Mouse (Mus musculus): Measurements from ENCODE around the gene Kif17. TPM values are rescaled to one million over a fixed set of nuclear protein-coding genes. Genes with fewer than 3 reads are reported as not detected.

Gene Kif17
- polyA plus RNA-seq, 1 experiment from 2014 or later, result 1.3 TPM

DNA sequence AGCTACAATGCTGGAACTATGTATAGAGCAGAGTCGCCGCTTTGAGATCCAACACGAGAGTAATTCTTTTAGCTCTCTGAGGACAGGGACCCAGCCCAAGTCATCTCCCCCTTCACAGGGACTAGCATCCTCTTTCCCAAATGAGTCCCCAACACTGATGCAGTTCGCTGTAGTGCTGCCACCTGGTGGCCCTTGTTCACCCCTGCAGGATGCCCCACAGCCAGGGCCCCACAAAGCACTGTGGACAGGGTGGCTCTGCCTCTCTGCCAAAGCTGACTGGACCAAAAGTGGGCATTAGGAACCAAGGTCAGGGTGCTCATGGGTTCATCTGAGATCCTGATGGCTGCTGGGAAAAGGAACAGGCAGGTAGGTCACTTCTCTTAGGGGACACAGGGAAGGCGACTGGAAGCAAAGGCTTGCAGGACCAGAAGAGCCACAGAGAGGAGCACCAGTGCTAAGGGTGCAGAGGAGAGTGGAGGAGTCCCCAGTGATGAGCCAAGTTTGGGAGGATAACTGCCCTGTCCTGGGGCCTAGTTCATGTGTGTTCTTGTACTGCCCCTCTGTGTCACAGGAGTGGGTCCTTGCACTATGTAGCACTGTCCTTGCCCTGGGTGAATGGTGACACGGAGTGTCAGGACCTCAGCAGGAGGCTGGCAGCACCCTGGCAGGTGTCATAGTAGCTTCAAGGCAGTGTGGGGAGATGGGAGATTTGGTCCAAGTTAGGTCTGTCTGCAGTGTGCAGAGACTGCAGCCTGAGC, 68.5 kb downstream of the Kif17 start:
- Histone ChIP-seq H3K27me3 (replicated peaks; ENCODE audit: control insufficient read depth, insufficient read depth, low read length) (no peaks in the 10 kb centered on the region), H3K4me3 (ENCODE audit: low read length) (no peak overlapping the region), H3K9me3 (ENCODE audit: control insufficient read depth, low read length) (no peaks in the 10 kb centered on the region), H3K4me1 (ENCODE audit: control insufficient read depth, insufficient read depth, low read length) (peaks cover under 1% of the 10 kb centered on the region; the same call in 1 of the 2 replicates), H3K36me3 (ENCODE audit: control insufficient read depth, insufficient read depth, low read length) (peaks cover 5% of the 10 kb centered on the region), H3K27ac (ENCODE audit: low read length) (no peak overlapping the region), H3K9ac (ENCODE audit: low read depth, low read length) (no peak overlapping the region), H3K4me2 (ENCODE audit: low read depth, low read length) (no peak overlapping the region)
- WGBS, result 56% methylated on average over 6 of the region's 6 CpGs
- no peak; the same call in 1 of the 2 replicates for ATAC-seq

DNA sequence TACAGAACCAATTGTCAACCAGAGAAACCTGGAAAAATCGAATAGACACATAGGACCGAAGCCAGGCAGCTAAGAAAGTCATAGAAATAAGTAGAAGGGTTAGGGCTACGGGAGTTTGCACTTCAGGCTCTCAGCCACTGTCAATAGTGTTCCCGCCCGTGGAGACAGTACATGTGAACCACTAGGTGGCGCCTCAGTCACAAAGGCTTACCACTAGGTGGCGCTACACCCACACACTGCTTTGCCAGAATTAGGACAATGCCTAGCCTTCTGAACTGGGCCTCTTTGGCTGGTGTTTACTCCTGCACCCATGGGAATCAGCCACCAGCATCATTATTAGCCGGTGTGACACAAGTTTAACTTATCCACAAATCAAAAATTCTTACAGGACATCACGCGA, 69.3 kb downstream of the Kif17 start:
- Histone ChIP-seq H3K27ac (ENCODE audit: low read length) (no peak overlapping the region), H3K4me3 (ENCODE audit: low read length) (no peak overlapping the region), H3K4me1 (ENCODE audit: control insufficient read depth, insufficient read depth, low read length) (peaks cover 8% of the 10 kb centered on the region), H3K36me3 (ENCODE audit: control insufficient read depth, insufficient read depth, low read length) (peaks cover 5% of the 10 kb centered on the region), H3K27me3 (replicated peaks; ENCODE audit: control insufficient read depth, insufficient read depth, low read length) (no peaks in the 10 kb centered on the region), H3K9me3 (ENCODE audit: control insufficient read depth, low read length) (no peaks in the 10 kb centered on the region), H3K9ac (ENCODE audit: low read depth, low read length) (no peak overlapping the region), H3K4me2 (ENCODE audit: low read depth, low read length) (no peak overlapping the region)
- 37% methylated on average over 10 of the region's 10 CpGs for WGBS
- ATAC-seq, result peak; percentile 43

DNA sequence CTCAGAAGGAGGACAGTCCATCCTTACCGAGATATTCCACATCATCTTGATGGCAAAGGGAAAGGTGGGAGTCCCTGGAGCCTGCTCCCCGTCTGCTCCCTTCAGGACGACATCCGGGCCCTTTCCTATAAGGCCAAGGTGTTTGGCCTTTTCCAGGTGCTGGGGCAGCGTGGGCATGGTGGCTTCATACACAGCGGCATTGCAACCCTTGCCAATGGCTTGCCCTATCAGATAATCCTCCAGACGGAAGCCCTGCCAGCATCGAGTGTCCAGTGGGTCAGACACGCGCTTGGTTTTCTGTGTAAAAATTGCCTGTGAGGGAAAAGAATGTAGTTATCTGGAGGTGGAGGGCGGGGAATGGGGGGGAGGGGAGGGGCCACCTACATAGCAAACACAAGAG, 70.5 kb downstream of the Kif17 start:
- no peak overlapping the region for H3K27ac ChIP-seq (ENCODE audit: low read length)
- no peak for ATAC-seq
- peaks cover 13% of the 10 kb centered on the region for H3K4me1 ChIP-seq (ENCODE audit: control insufficient read depth, insufficient read depth, low read length)
- no peaks in the 10 kb centered on the region for H3K27me3 ChIP-seq (replicated peaks; ENCODE audit: control insufficient read depth, insufficient read depth, low read length)
- no peak overlapping the region for H3K4me2 ChIP-seq (ENCODE audit: low read depth, low read length)
- no peaks in the 10 kb centered on the region for H3K9me3 ChIP-seq (ENCODE audit: control insufficient read depth, low read length)
- WGBS, result 60% methylated on average over 11 of the region's 11 CpGs
- H3K9ac ChIP-seq (ENCODE audit: low read depth, low read length), result no peak overlapping the region
- no peak overlapping the region for H3K4me3 ChIP-seq (ENCODE audit: low read length)
- H3K36me3 ChIP-seq (ENCODE audit: control insufficient read depth, insufficient read depth, low read length), result peaks cover 5% of the 10 kb centered on the region

DNA sequence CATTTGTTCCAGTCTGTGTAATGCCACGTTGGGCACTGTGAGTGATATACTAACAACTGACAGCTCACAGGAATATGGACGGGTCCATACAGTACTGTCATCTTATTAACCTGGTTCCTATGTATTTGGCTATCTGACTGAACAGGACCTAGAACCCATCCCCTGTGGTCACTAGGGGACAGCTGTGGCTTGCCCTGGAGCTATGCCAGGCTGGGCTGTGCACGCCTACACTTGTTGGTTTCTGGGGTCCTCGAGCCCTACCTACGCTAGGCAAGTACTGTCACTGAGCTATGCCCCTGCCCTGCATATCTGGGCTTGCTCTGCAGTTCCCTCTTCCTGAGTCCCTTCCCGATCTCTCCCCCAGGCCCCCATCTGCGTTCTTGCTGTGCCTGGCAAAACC, 71.3 kb downstream of the Kif17 start:
- Histone ChIP-seq H3K4me1 (ENCODE audit: control insufficient read depth, insufficient read depth, low read length) (peaks cover 16% of the 10 kb centered on the region), H3K4me2 (ENCODE audit: low read depth, low read length) (no peak overlapping the region), H3K9ac (ENCODE audit: low read depth, low read length) (no peak overlapping the region), H3K36me3 (ENCODE audit: control insufficient read depth, insufficient read depth, low read length) (peaks cover 4% of the 10 kb centered on the region), H3K27ac (ENCODE audit: low read length) (no peak overlapping the region), H3K4me3 (ENCODE audit: low read length) (no peak overlapping the region), H3K9me3 (ENCODE audit: control insufficient read depth, low read length) (no peaks in the 10 kb centered on the region), H3K27me3 (replicated peaks; ENCODE audit: control insufficient read depth, insufficient read depth, low read length) (no peaks in the 10 kb centered on the region)
- 76% methylated on average over 7 of the region's 7 CpGs for WGBS
- ATAC-seq, result no peak

DNA sequence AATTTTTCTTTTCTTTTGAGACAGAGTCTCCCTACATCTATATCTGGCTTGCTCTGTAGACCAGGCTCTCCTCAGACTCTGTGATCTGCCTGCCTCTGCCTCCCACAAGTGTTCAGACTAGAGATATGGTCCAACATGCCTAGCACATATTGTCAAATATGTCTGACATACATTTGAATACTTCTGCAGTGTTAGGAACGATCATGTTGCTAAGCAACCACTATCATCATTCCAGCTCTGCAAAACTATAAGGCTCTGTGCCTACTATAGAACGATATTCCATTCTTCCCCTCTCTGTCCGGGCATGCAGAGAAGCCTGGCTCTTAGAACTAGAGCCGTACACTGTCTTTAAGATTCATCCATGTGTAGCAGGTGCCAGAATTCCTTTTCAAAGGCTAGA, 72.5 kb downstream of the Kif17 start:
- no peak overlapping the region for H3K27ac ChIP-seq (ENCODE audit: low read length)
- H3K27me3 ChIP-seq (replicated peaks; ENCODE audit: control insufficient read depth, insufficient read depth, low read length), result no peaks in the 10 kb centered on the region
- 63% methylated on average over 4 of the region's 4 CpGs for WGBS
- H3K9ac ChIP-seq (ENCODE audit: low read depth, low read length), result no peak overlapping the region
- H3K36me3 ChIP-seq (ENCODE audit: control insufficient read depth, insufficient read depth, low read length), result no peaks in the 10 kb centered on the region
- no peaks in the 10 kb centered on the region for H3K9me3 ChIP-seq (ENCODE audit: control insufficient read depth, low read length)
- no peak for ATAC-seq
- H3K4me1 ChIP-seq (ENCODE audit: control insufficient read depth, insufficient read depth, low read length), result peaks cover 17% of the 10 kb centered on the region
- no peak overlapping the region for H3K4me2 ChIP-seq (ENCODE audit: low read depth, low read length)
- no peak overlapping the region for H3K4me3 ChIP-seq (ENCODE audit: low read length)

DNA sequence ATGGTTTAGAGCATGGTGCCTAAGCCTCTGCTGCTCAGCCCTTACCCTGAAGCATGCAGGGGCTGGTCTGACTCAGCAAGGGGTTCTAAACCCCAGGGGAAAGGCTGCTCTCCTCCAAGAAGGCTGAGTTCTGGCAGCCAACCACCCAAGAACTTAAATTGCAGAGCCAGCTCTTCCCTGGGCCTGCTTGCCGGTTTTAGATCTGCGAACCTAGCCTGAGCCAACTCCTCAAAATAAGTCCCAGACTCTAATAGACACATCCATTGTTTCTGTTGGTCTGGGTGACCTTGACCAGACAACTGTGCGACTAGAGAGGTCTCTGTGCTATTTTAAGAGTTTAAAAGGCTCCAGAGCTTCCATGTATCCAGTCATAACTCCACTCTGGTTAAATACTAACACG, 73.5 kb downstream of the Kif17 start:
- no peaks in the 10 kb centered on the region for H3K36me3 ChIP-seq (ENCODE audit: control insufficient read depth, insufficient read depth, low read length)
- no peak overlapping the region for H3K4me2 ChIP-seq (ENCODE audit: low read depth, low read length)
- H3K9ac ChIP-seq (ENCODE audit: low read depth, low read length), result no peak overlapping the region
- H3K9me3 ChIP-seq (ENCODE audit: control insufficient read depth, low read length), result no peaks in the 10 kb centered on the region
- no peak for ATAC-seq
- H3K4me1 ChIP-seq (ENCODE audit: control insufficient read depth, insufficient read depth, low read length), result peaks cover 17% of the 10 kb centered on the region
- WGBS, result 48% methylated on average over 4 of the region's 4 CpGs
- H3K4me3 ChIP-seq (ENCODE audit: low read length), result no peak overlapping the region
- no peak overlapping the region for H3K27ac ChIP-seq (ENCODE audit: low read length)
- no peaks in the 10 kb centered on the region for H3K27me3 ChIP-seq (replicated peaks; ENCODE audit: control insufficient read depth, insufficient read depth, low read length)

DNA sequence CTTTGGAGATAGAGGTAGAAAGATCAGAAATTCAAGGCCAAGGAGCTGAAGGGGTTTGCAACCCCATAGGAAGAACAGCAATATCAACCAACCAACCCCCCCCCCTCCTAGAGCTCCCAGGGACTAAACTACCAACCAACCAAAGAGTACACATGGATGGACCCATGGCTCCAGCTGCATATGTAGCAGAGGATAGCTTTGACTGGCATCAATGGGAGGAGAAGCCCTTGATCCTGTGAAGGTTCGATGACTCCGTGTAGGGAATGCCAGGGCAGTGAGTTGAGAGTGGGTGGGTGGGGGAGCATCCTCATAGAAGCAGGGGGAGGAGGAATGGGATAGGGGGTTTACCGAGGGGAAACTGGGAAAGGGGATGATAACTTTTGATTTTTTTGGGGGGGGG, 74.2 kb downstream of the Kif17 start:
- no peak overlapping the region for H3K4me2 ChIP-seq (ENCODE audit: low read depth, low read length)
- no peak overlapping the region for H3K27ac ChIP-seq (ENCODE audit: low read length)
- peaks cover 17% of the 10 kb centered on the region for H3K4me1 ChIP-seq (ENCODE audit: control insufficient read depth, insufficient read depth, low read length)
- no peaks in the 10 kb centered on the region for H3K9me3 ChIP-seq (ENCODE audit: control insufficient read depth, low read length)
- no peak overlapping the region for H3K4me3 ChIP-seq (ENCODE audit: low read length)
- 94% methylated on average over 3 of the region's 3 CpGs for WGBS
- no peaks in the 10 kb centered on the region for H3K36me3 ChIP-seq (ENCODE audit: control insufficient read depth, insufficient read depth, low read length)
- ATAC-seq, result no peak
- no peaks in the 10 kb centered on the region for H3K27me3 ChIP-seq (replicated peaks; ENCODE audit: control insufficient read depth, insufficient read depth, low read length)
- no peak overlapping the region for H3K9ac ChIP-seq (ENCODE audit: low read depth, low read length)

DNA sequence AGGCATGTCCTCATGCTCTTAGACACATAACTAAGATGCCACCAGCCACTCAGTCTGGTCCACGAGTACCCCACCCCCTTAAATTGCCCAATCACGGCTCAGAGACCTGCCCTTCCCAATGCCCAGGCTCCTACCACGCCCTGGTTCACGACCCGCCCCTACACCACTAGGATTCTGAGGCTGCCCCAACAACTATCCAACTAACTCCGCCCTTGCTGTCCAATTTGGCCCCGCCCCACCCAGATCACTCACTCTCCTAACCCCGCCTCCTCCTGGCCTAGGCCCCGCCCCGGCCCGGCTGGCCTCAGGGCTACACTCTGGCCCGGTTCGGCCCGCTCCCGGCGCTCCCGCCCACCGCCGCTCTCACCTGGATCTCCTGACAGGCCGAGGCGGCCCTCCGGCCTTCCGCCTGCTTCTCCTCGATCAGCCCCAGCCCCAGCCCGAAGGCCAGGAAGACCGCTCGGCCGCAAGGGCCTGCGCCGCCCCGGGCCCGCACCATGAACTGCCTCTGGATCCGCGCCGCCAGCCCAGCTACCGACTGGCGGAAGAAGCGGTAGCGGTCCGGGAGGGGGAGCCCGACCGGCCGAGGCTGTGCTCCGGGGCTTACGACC, 75.3 kb downstream of the Kif17 start:
- peak overlapping the region; percentile 56 for H3K4me2 ChIP-seq (ENCODE audit: low read depth, low read length)
- ATAC-seq, result peak; percentile 92
- no peaks in the 10 kb centered on the region for H3K36me3 ChIP-seq (ENCODE audit: control insufficient read depth, insufficient read depth, low read length)
- H3K9ac ChIP-seq (ENCODE audit: low read depth, low read length), result peak overlapping the region; percentile 96
- H3K4me3 ChIP-seq (ENCODE audit: low read length), result peak overlapping the region; percentile 92
- peak overlapping the region; percentile 95 for H3K27ac ChIP-seq (ENCODE audit: low read length)
- H3K27me3 ChIP-seq (replicated peaks; ENCODE audit: control insufficient read depth, insufficient read depth, low read length), result no peaks in the 10 kb centered on the region
- peaks cover 17% of the 10 kb centered on the region for H3K4me1 ChIP-seq (ENCODE audit: control insufficient read depth, insufficient read depth, low read length)
- under 1% methylated on average over 45 of the region's 45 CpGs for WGBS
- no peaks in the 10 kb centered on the region for H3K9me3 ChIP-seq (ENCODE audit: control insufficient read depth, low read length)

DNA sequence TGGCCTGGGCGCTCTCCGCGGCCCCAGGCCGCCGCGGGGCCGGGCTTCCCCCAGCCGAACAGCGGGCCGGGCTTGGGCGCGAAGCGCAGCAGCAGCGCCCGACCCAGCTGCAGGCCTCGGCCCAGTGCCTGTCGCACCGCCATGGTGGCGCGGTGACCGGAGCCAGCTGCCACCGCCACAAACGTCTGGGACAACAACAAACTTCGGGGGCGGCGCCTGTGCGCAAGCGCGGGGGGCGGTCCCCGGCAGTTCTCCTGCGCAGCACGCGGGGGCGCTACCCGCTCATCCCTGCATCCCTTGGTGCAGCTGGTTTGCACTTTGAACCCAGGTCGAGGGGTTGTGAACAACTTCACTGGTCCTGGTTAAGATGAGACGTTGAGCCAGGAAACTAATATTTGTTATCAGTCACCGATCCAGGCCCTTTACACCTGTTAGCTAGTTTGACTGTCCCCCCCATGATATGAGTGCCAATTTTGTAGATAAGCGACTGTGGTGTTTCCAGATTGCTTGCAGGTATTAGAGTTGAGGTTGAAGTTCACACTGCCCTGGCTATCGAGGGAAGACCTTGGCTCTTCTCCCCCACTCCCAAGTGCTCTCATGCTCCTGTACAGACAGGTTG, 76.0 kb downstream of the Kif17 start, which contains the start of gene Pink1:
TSS of gene Pink1 (minus strand) at position 231 of the 619 bp plus-strand sequence.
- Histone ChIP-seq H3K27ac (ENCODE audit: low read length) (peak within 1 kb of the TSS; percentile 95), H3K27me3 (replicated peaks; ENCODE audit: control insufficient read depth, insufficient read depth, low read length) (no peaks in the 10 kb centered on the region), H3K9me3 (ENCODE audit: control insufficient read depth, low read length) (no peaks in the 10 kb centered on the region), H3K9ac (ENCODE audit: low read depth, low read length) (peak within 1 kb of the TSS; percentile 96), H3K36me3 (ENCODE audit: control insufficient read depth, insufficient read depth, low read length) (no peaks in the 10 kb centered on the region), H3K4me2 (ENCODE audit: low read depth, low read length) (peak within 1 kb of the TSS; percentile 56), H3K4me1 (ENCODE audit: control insufficient read depth, insufficient read depth, low read length) (peaks cover 17% of the 10 kb centered on the region), H3K4me3 (ENCODE audit: low read length) (peak within 1 kb of the TSS; percentile 92)
- 3% methylated on average over 41 of the region's 41 CpGs for WGBS
- ATAC-seq, result peak; percentile 77

All from intestine, embryonic 16.5 days (tissue).